Mouse (Mus musculus) neural tube, embryonic 12.5 days (tissue): Measurements from ENCODE around the gene Macrod2. TPM values are rescaled to one million over a fixed set of nuclear protein-coding genes. Genes with fewer than 3 reads are reported as not detected.

Experiments used
- ATAC-seq: fragments of 200-750 bp; cut with Nextera tagmentation; 2 replicates; pipeline ENCODE4 v1.8.0; 2017; ENCODE audit warnings: low read depth, mild to moderate bottlenecking, moderate TSS enrichment, moderate library complexity; ENCODE audit not compliant: low FRiP score
- H3K27ac ChIP-seq: fragments of 300-500 bp; sonication (generic); 2 replicates; pipeline ENCODE4 v1.5.1; 2016
- H3K27me3 ChIP-seq: fragments of 300-500 bp; sonication (generic); replicated peaks from 2 replicates; pipeline ENCODE4 v1.6.1; 2016; ENCODE audit warnings: mild to moderate bottlenecking
- H3K36me3 ChIP-seq: fragments of 300-500 bp; sonication (generic); 2 replicates; pipeline ENCODE4 v1.6.1; 2016; ENCODE audit warnings: mild to moderate bottlenecking
- H3K4me1 ChIP-seq: fragments of 300-500 bp; sonication (generic); 2 replicates; pipeline ENCODE4 v1.6.1; 2016
- H3K4me2 ChIP-seq: fragments of 300-500 bp; sonication (generic); replicated peaks from 2 replicates; pipeline ENCODE4 v1.6.1; 2016; ENCODE audit warnings: mild to moderate bottlenecking
- H3K4me3 ChIP-seq: fragments of 300-500 bp; sonication (generic); 2 replicates; pipeline ENCODE4 v1.5.1; 2016
- H3K9ac ChIP-seq: fragments of 300-500 bp; sonication (generic); 2 replicates; pipeline ENCODE4 v1.6.1; 2016; ENCODE audit warnings: mild to moderate bottlenecking
- H3K9me3 ChIP-seq: fragments of 300-500 bp; sonication (generic); 2 replicates; pipeline ENCODE4 v1.6.1; 2016; ENCODE audit warnings: mild to moderate bottlenecking
- WGBS: fragments of 180-500 bp; shearing (Covaris S2); methylation state at CpG from one replicate; pipeline ENCODE4 v1.1.7; 2016; 5-methylcytosine and 5-hydroxymethylcytosine counted together
- polyA plus RNA-seq: library from polyadenylated mRNA; unstranded; fragments of >200 nt; fragmentation: Nextera tagmentation; extraction: Ambion mirVana; gene quantifications from 2 replicates; pipeline ENCODE4 v1.2.1, GENCODE M21; 2016

The Macrod2 gene
- polyA plus RNA-seq, 1 experiment from 2014 or later = 53.8 TPM

- H3K36me3 ChIP-seq = no peaks in the 10 kb centered on the region
- ATAC-seq = no peak
- WGBS = 87% methylated on average over 1 of the region's 1 CpGs
- no peak overlapping the region for H3K27ac ChIP-seq
- no peak overlapping the region for H3K4me2 ChIP-seq
- H3K4me3 ChIP-seq = no peak overlapping the region
- no peaks in the 10 kb centered on the region for H3K27me3 ChIP-seq
- no peaks in the 10 kb centered on the region for H3K9me3 ChIP-seq
- no peak overlapping the region for H3K9ac ChIP-seq
- no peaks in the 10 kb centered on the region for H3K4me1 ChIP-seq
Observed at GRCm38 (mm10) chr2:141558242-141558827, 1163.2 kb downstream of the Macrod2 start.

- Histone ChIP-seq H3K27ac (no peak overlapping the region), H3K27me3 (no peaks in the 10 kb centered on the region), H3K9ac (no peak overlapping the region), H3K36me3 (no peaks in the 10 kb centered on the region), H3K4me1 (no peaks in the 10 kb centered on the region), H3K4me2 (no peak overlapping the region), H3K9me3 (no peaks in the 10 kb centered on the region), H3K4me3 (no peak overlapping the region)
- no peak for ATAC-seq
- 72% methylated on average over 3 of the region's 3 CpGs for WGBS
Observed at GRCm38 (mm10) chr2:141565986-141566385, 1170.9 kb downstream of the Macrod2 start.

GRCm38 (mm10) chr2:141571360-141571759 lies 1176.3 kb downstream of the Macrod2 start:
- 12% methylated on average over 3 of the region's 3 CpGs for WGBS
- Histone ChIP-seq H3K4me2 (no peak overlapping the region), H3K4me1 (no peaks in the 10 kb centered on the region), H3K9me3 (no peaks in the 10 kb centered on the region), H3K9ac (no peak overlapping the region), H3K4me3 (no peak overlapping the region), H3K27me3 (no peaks in the 10 kb centered on the region), H3K27ac (no peak overlapping the region), H3K36me3 (no peaks in the 10 kb centered on the region)
- ATAC-seq = peak; percentile 81

GRCm38 (mm10) chr2:141578206-141578605 lies 1183.1 kb downstream of the Macrod2 start:
- Histone ChIP-seq H3K27ac (no peak overlapping the region), H3K4me1 (peaks cover 4% of the 10 kb centered on the region; the same call in 1 of the 2 replicates), H3K4me3 (no peak overlapping the region), H3K9me3 (no peaks in the 10 kb centered on the region), H3K9ac (no peak overlapping the region), H3K36me3 (no peaks in the 10 kb centered on the region), H3K4me2 (no peak overlapping the region), H3K27me3 (no peaks in the 10 kb centered on the region)
- no peak for ATAC-seq

GRCm38 (mm10) chr2:141582431-141582830 lies 1187.3 kb downstream of the Macrod2 start:
- H3K4me3 ChIP-seq = no peak overlapping the region
- no peaks in the 10 kb centered on the region for H3K27me3 ChIP-seq
- H3K4me1 ChIP-seq = peaks cover 6% of the 10 kb centered on the region; the same call in 1 of the 2 replicates
- no peak overlapping the region for H3K4me2 ChIP-seq
- ATAC-seq = no peak
- H3K9ac ChIP-seq = no peak overlapping the region
- no peaks in the 10 kb centered on the region for H3K9me3 ChIP-seq
- no peaks in the 10 kb centered on the region for H3K36me3 ChIP-seq
- H3K27ac ChIP-seq = no peak overlapping the region
- 83% methylated on average over 3 of the region's 3 CpGs for WGBS

GRCm38 (mm10) chr2:141582933-141583332 lies 1187.8 kb downstream of the Macrod2 start:
- H3K36me3 ChIP-seq = no peaks in the 10 kb centered on the region
- no peak overlapping the region for H3K4me3 ChIP-seq
- H3K4me2 ChIP-seq = no peak overlapping the region
- WGBS = 18% methylated on average over 4 of the region's 4 CpGs
- no peaks in the 10 kb centered on the region for H3K27me3 ChIP-seq
- H3K9ac ChIP-seq = no peak overlapping the region
- no peak overlapping the region for H3K27ac ChIP-seq
- ATAC-seq = no peak
- H3K9me3 ChIP-seq = no peaks in the 10 kb centered on the region
- H3K4me1 ChIP-seq = peaks cover 6% of the 10 kb centered on the region; the same call in 1 of the 2 replicates

- Histone ChIP-seq H3K36me3 (no peaks in the 10 kb centered on the region), H3K4me2 (no peak overlapping the region), H3K4me1 (peaks cover 6% of the 10 kb centered on the region; the same call in 1 of the 2 replicates), H3K9ac (no peak overlapping the region), H3K9me3 (no peaks in the 10 kb centered on the region), H3K27me3 (no peaks in the 10 kb centered on the region), H3K4me3 (no peak overlapping the region), H3K27ac (no peak overlapping the region)
- WGBS = 80% methylated on average over 2 of the region's 2 CpGs
- no peak for ATAC-seq
Observed at GRCm38 (mm10) chr2:141587290-141587689, 1192.2 kb downstream of the Macrod2 start.

GRCm38 (mm10) chr2:141591326-141591725 lies 1196.2 kb downstream of the Macrod2 start:
- no peaks in the 10 kb centered on the region for H3K4me1 ChIP-seq
- no peak for ATAC-seq
- H3K4me3 ChIP-seq = no peak overlapping the region
- no peaks in the 10 kb centered on the region for H3K9me3 ChIP-seq
- no peak overlapping the region for H3K27ac ChIP-seq
- no peak overlapping the region for H3K4me2 ChIP-seq
- H3K36me3 ChIP-seq = no peaks in the 10 kb centered on the region
- H3K9ac ChIP-seq = no peak overlapping the region
- 76% methylated on average over 4 of the region's 4 CpGs for WGBS
- H3K27me3 ChIP-seq = no peaks in the 10 kb centered on the region

- H3K36me3 ChIP-seq = no peaks in the 10 kb centered on the region
- 58% methylated on average over 4 of the region's 4 CpGs for whole genome bisulfite sequencing
- H3K27ac ChIP-seq = no peak overlapping the region
- ATAC-seq = no peak
- H3K9ac ChIP-seq = no peak overlapping the region
- no peak overlapping the region for H3K4me2 ChIP-seq
- H3K4me3 ChIP-seq = no peak overlapping the region
- H3K4me1 ChIP-seq = no peaks in the 10 kb centered on the region
- H3K27me3 ChIP-seq = no peaks in the 10 kb centered on the region
- no peaks in the 10 kb centered on the region for H3K9me3 ChIP-seq
Observed at GRCm38 (mm10) chr2:141594811-141595210, 1199.7 kb downstream of the Macrod2 start.

GRCm38 (mm10) chr2:141617721-141618120 lies 1222.6 kb downstream of the Macrod2 start:
- Histone ChIP-seq H3K4me2 (no peak overlapping the region), H3K9me3 (no peaks in the 10 kb centered on the region), H3K9ac (no peak overlapping the region), H3K27me3 (no peaks in the 10 kb centered on the region), H3K27ac (no peak overlapping the region), H3K4me3 (no peak overlapping the region), H3K36me3 (no peaks in the 10 kb centered on the region), H3K4me1 (no peaks in the 10 kb centered on the region)
- WGBS = 90% methylated on average over 2 of the region's 2 CpGs
- ATAC-seq = no peak

GRCm38 (mm10) chr2:141618257-141618656 lies 1223.1 kb downstream of the Macrod2 start:
- Histone ChIP-seq H3K4me2 (no peak overlapping the region), H3K9ac (no peak overlapping the region), H3K36me3 (no peaks in the 10 kb centered on the region), H3K4me3 (no peak overlapping the region), H3K4me1 (no peaks in the 10 kb centered on the region), H3K27me3 (no peaks in the 10 kb centered on the region), H3K27ac (no peak overlapping the region), H3K9me3 (no peaks in the 10 kb centered on the region)
- WGBS = 77% methylated on average over 5 of the region's 5 CpGs
- ATAC-seq = no peak

- no peaks in the 10 kb centered on the region for H3K27me3 ChIP-seq
- ATAC-seq = no peak
- H3K9ac ChIP-seq = no peak overlapping the region
- no peaks in the 10 kb centered on the region for H3K9me3 ChIP-seq
- H3K4me2 ChIP-seq = no peak overlapping the region
- H3K4me1 ChIP-seq = no peaks in the 10 kb centered on the region
- no peaks in the 10 kb centered on the region for H3K36me3 ChIP-seq
- no peak overlapping the region for H3K4me3 ChIP-seq
- H3K27ac ChIP-seq = no peak overlapping the region
Observed at GRCm38 (mm10) chr2:141664051-141664450, 1268.9 kb downstream of the Macrod2 start.

- 84% methylated on average over 3 of the region's 3 CpGs for WGBS
- no peaks in the 10 kb centered on the region for H3K9me3 ChIP-seq
- H3K4me3 ChIP-seq = no peak overlapping the region
- no peaks in the 10 kb centered on the region for H3K4me1 ChIP-seq
- ATAC-seq = no peak
- no peak overlapping the region for H3K9ac ChIP-seq
- no peak overlapping the region for H3K4me2 ChIP-seq
- H3K27ac ChIP-seq = no peak overlapping the region
- no peaks in the 10 kb centered on the region for H3K36me3 ChIP-seq
- no peaks in the 10 kb centered on the region for H3K27me3 ChIP-seq
Observed at GRCm38 (mm10) chr2:141672814-141673213, 1277.7 kb downstream of the Macrod2 start.
